Mouse (Mus musculus) lung, postnatal 14 days (tissue): ENCODE measurements around the gene Myrip.
"Not testable (repeated sequence)": the region's sequence is repeated elsewhere in the genome, so short reads cannot be mapped to it uniquely, and the experiment has no call there.

Experiments used
- DNase-seq: peaks from one replicate; pipeline ENCODE4 v3.0.0; 2021

Myrip gene

DNA sequence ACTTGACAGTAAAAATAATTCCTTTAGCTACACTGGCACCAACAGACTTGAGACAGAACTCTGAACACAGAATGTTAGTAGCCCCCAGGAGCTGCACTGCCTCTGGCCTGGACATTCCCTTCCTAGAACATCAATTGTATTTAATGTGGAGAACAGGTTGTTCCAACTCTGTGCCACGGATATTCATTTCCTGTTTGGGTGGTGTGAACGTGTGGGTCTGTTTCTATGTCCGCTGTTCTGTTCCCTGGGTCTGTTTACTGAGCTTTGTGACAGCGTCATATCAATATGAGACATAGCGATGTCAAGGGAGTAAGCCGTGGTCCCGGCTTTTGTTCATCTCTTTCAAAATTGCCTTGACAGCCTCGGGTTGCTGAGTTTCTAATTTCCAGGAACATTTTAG lies 97.0 kb downstream of the Myrip start:
- DNase-seq = no peak

GRCm38 (mm10) chr9:120399537-120399936 lies 98.2 kb downstream of the Myrip start:
- DNase-seq = not testable (repeated sequence)

DNA sequence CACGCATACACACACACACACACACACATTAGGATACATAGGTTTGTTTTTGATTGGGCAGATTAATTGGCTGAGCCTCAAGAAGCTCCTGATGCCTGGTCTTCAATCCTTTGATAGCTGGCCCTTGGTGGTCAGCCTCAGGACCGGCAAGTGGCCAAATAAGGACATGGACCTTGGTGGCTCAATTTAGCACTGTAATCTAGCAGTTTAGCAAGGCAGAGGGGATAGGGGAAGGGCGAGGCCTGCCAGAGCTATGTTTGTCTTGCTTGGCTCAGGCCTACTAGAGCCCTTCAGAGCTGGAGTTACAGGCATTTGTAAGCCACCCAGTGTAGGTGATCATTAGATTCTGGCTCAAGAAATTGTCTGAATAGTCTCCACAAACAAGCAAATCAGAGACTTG lies 101.1 kb downstream of the Myrip start:
- DNase-seq = no peak

GRCm38 (mm10) chr9:120403661-120404060 lies 102.3 kb downstream of the Myrip start:
- no peak for DNase-seq

- DNase-seq = no peak
Measured at GRCm38 (mm10) chr9:120409663-120410181, 108.4 kb downstream of the Myrip start.

DNA sequence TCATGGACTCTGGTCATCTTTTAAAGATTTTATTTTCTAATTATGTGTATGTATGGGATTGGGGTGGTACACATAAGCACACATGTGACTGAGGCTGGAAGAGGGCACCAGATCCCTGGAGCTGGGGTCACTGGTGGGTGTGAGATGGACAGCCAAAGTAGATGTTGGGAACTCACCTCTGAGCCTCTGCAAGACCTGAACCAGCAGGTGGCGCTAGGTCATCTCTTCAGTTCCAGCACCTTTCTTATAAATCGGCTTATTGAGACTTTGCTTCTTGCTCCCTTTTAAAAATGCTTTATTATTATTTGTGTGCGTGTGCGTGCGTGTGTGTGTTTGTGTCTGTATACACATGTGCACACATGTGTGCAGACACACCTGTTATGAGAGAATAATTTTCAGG lies 109.1 kb downstream of the Myrip start:
- DNase-seq = peak; percentile 60

DNA sequence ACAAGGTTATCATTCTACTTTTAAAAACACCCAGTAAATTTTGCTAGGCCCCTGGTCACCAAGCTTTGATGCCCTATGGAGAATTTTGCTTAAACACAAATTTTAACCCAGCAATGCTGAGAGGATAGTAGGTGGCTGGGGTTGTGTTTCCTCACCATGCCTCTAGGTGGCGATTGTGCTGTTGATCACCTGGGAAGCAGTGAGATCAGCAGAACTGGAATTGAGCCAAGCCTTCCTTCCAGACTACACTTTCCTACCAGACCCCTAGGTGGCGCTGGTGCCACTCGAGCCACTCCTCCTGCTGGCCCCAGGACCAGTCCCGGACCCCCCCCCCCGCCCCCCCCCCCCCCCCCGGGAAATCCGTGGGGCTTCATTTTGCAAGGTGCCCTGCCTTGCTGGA lies 114.2 kb downstream of the Myrip start:
- peak; percentile 78 for DNase-seq

DNA sequence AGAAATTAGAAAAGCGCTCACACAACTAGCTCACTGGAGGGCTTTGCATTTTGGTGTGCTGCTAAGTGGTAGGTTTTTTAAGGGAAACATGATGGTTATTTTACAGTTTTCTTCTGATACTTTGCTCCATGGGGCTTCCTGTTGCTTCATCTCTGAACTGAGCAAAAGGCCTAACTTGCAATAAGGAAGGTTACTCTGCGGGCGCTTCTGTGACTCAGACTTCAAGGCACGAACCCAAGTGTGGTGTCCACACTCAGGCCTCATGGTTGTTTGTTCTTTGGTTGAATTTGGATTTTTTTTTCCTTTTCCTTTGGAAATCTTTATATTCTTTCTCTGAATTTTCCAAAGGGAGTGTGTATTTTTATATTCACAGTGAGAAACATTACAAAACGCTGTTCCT lies 114.8 kb downstream of the Myrip start:
- no peak for DNase-seq

DNA sequence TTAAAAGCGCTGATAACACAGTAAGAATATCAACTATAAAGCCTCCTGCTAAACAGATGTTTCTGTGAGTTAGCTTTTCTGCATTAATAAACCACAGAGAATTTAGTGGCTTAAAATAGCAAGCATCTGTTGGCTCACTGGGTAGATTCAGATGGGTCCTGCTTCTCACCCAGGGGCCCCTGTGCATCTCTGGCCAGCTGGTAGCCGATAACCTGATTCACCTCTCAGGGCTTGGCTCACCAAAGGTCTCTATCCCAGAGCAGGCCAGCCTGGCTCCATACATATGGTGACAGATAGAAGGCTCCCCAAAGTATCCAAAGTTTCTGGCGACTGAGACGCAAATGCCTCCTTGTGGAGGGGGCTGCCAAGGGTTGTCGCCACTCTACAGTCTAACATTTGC lies 115.4 kb downstream of the Myrip start:
- no peak for DNase-seq

DNA sequence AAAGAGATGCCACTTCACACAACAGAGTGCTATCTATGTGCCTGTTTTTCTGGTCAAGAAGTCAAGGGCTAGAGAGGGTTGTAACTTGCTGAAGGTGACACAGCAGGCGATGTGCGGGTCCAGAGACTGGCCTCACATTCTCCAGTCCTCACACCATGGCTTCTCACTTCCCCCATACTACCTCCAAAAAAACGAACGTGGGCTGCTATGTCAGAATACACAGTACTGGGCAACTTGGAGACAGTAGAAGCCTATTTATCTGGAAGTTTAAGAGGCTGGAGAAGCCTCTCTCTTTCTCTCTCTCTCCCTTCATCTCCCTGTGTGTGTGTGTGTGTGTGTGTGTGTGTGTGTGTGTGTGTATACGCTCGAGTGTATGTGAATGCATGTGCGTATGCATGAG lies 117.3 kb downstream of the Myrip start:
- DNase-seq = no peak

GRCm38 (mm10) chr9:120424567-120424966 lies 123.3 kb downstream of the Myrip start:
- DNase-seq = no peak

DNA sequence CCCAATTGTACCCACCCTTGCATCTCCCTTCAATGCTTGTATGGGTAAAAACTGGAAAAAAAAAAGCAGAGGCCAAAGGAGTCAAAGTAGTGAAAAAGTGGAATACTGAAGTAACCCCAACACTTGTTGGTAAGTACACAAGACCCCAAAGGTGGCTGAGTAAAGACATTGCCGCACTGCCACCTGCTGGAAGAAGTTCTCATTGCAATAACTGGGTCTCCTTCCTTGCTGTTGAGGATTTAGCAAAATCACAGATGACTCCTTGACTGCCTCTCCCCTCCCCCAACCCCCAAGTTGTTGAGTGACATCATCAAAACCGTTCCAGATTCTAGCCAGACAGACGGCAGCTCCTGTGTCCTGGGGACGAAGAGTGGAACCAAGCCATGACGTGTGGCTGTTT lies 124.5 kb downstream of the Myrip start:
- peak; percentile 71 for DNase-seq

DNA sequence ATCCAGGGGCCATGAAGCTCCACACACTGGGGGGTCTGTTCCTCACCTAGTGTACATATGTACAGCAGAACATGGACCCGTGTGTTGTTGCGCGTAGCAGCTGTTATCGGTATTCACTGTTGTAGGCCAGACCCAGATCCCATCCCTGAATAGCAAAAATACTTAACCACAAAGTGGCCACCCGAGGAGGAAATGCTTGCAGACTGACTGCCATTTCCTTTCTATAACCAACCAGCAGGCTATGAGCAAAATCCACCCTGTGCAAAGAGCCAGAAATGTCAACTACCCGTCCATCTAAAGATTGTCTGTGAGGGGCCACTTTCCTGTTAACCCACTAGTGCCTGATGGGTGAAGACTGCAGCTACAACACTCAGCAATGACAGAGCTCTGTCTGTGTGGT lies 126.9 kb downstream of the Myrip start:
- DNase-seq = no peak

DNA sequence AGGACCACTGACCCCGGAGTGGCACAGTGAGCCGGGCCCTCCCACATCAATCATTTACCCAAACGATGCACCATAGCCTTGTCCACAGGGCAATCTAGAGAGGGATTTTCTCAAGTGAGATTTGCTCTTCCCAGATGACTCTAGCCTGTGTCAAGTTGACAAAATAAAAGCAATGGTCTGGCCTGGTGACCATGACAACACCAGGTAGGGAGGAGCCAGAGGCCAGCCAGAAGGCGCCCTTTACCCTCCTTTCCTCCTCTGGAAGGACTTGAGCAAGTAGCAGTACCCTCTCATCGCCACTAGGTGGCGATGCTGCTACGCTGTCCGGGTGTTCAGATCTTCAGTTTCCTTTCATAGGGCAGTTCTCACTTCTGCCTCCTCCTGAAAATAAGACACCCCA lies 132.4 kb downstream of the Myrip start:
- DNase-seq = peak; percentile 68

DNA sequence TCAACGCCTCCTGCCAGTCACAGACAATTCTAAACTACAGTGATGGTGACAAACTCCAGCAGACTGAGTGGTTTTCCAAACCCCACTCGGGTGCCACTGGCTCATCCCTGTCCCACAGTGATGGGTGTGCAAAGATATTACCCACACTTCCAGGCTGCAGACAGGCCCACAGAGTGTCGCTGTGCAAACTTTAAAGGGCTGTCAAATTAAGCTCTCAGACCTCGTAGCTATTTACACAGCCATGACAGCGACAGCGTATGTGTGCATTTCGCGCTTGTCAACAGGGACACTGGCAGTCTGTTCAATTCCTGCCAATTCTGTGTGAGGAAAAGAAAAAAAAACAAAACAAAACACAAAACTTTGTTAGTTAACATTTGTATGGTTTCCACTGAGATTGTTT lies 134.5 kb downstream of the Myrip start:
- no peak for DNase-seq

- no peak for DNase-seq
Measured at GRCm38 (mm10) chr9:120436854-120437253, 135.5 kb downstream of the Myrip start.

DNA sequence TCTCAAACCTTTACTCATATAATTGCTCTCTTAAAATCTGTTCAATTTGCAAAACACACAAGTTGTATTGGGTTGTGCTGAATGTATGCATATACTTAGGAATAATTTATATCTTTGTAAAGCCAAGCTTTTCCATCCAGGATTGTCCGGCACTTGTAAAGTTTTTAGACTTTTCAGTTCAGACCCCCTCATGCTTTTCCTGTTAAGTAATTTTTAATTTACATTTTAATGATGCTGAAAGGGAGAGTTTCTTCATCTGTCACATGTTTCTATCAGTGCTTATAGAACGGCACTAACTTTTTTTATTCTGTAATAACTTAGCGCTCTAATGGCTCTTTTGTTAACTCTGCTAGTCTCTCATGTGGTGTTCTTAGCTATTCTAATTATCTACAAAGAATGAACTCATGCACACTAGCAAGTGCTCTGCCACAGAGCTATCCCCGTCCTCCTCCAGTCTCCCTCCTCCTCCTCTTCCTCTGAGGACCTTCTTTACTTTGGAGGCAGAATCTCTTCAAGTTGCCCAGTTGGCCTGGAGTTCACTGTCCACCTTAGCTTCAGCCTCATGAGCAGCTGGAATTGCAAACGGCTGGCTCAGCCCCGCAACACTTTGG lies 136.1 kb downstream of the Myrip start:
- no peak for DNase-seq

DNA sequence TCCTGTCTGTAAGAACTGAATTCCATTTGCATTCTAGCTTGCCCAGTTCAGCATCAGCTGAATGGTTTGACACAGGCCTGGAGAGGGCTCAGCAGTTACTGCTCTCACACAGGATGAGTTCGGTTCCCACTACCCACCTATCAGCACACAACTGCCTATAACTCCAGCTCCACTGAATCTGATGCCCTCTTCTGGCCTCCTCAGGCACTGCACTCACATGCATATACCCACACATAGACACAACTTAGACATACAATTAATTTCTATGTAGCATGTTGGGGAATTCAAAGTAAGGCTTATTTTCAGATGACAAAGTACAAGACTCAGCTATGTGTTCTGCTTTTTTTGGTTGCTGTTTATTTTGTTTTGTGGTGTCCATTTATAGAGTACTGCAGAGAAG lies 137.0 kb downstream of the Myrip start:
- DNase-seq = no peak

GRCm38 (mm10) chr9:120438781-120439180 lies 137.5 kb downstream of the Myrip start:
- no peak for DNase-seq

GRCm38 (mm10) chr9:120444642-120445041 lies 143.3 kb downstream of the Myrip start:
- no peak for DNase-seq

DNA sequence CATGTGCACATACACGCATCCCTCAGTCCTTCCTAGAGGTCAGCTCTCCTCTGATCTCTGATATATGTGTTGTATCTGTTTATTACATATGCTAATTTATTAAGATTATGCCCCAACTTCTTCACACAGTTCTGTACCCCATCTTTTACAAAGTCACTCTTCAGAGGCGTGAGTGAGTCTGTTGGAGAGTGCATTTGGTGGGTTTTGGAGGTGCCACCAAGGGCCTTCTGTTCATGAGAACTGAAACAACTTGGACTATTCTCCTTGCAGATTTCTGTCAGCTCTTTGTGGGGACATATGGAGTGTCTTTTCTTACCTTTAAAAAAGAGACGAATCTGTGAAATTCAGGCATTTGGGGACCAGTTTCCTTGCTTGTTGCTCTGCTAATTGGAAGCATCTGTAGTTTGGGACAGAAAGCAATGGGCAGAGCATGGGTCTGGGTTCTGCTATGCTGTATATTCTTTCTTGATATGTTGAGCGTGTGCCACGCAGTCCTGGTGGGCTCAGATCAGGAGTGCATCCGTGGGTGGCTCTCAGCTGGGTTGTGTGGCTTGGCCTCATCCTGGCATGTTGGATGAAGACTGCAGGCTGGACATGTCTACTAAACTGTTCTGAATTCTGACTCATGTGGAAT lies 148.5 kb downstream of the Myrip start:
- DNase-seq = no peak

- DNase-seq = no peak
Measured at GRCm38 (mm10) chr9:120455768-120456655, 154.7 kb downstream of the Myrip start.

DNA sequence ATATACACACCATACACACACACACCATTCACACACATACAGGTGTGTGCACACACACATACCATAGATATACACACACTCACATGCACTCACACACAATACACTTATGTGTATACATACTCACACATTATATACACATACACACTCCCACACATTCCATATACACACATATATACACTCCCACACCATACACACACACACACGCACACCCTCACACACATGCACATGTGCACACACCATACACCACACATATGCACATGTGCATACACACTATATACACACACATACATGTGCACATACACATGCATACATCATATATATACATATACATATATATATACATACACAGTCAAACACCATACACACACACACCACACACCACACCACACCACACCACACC lies 169.1 kb downstream of the Myrip start:
- DNase-seq = no peak

GRCm38 (mm10) chr9:120481644-120482043 lies 180.3 kb downstream of the Myrip start:
- no peak for DNase-seq
